Mouse (Mus musculus) hindbrain, embryonic 11.5 days (tissue): ENCODE results near the gene Igsf8. TPM values are rescaled to one million over a fixed set of nuclear protein-coding genes. Genes with fewer than 3 reads are reported as not detected.

Experiments used
- ATAC-seq: fragments of 200-750 bp; cut with Nextera tagmentation; 2 replicates; pipeline ENCODE4 v1.8.0; 2017; ENCODE audit warnings: mild to moderate bottlenecking, moderate TSS enrichment, moderate library complexity; ENCODE audit not compliant: low FRiP score
- DNase-seq: peaks from one replicate; pipeline ENCODE4 v3.0.0-alpha.2; 2015; ENCODE audit warnings: low spot score
- H3K27ac ChIP-seq: fragments of 300-500 bp; sonication (generic); 2 replicates; pipeline ENCODE4 v1.5.1; 2014; ENCODE audit warnings: mild to moderate bottlenecking, low read depth, low read length
- H3K27me3 ChIP-seq: fragments of 300-500 bp; sonication (generic); 2 replicates; pipeline ENCODE4 v1.6.1; 2014; ENCODE audit warnings: mild to moderate bottlenecking, low read length, moderate library complexity, mixed read lengths; ENCODE audit not compliant: control insufficient read depth, insufficient read depth
- H3K36me3 ChIP-seq: fragments of 300-500 bp; sonication (generic); 2 replicates; pipeline ENCODE4 v1.6.1; 2014; ENCODE audit warnings: mild to moderate bottlenecking, low read length, moderate library complexity, mixed read lengths; ENCODE audit not compliant: control insufficient read depth, insufficient read depth
- H3K4me1 ChIP-seq: fragments of 300-500 bp; sonication (generic); replicated peaks from 2 replicates; pipeline ENCODE4 v1.6.1; 2014; ENCODE audit warnings: low read length, mixed read lengths; ENCODE audit not compliant: control insufficient read depth, insufficient read depth
- H3K4me2 ChIP-seq: fragments of 300-500 bp; sonication (generic); replicated peaks from 2 replicates; pipeline ENCODE4 v1.6.1; 2014; ENCODE audit warnings: mild to moderate bottlenecking, low read depth, low read length
- H3K4me3 ChIP-seq: fragments of 300-500 bp; sonication (generic); 2 replicates; pipeline ENCODE4 v1.5.1; 2014; ENCODE audit warnings: low read depth, low read length
- H3K9ac ChIP-seq: fragments of 300-500 bp; sonication (generic); 2 replicates; pipeline ENCODE4 v1.6.1; 2014; ENCODE audit warnings: low read depth, low read length
- H3K9me3 ChIP-seq: fragments of 300-500 bp; sonication (generic); 2 replicates; pipeline ENCODE4 v1.6.1; 2016; ENCODE audit warnings: low read length; ENCODE audit not compliant: control insufficient read depth
- WGBS: fragments of 180-500 bp; shearing (Covaris S2); extraction: QIAGEN DNeasy Blood & Tissue Kit; methylation state at CpG from one replicate; pipeline ENCODE4 v1.1.7; 2014; 5-methylcytosine and 5-hydroxymethylcytosine counted together
- polyA plus RNA-seq: library from polyadenylated mRNA; unstranded; fragments of >200 nt; fragmentation: Nextera tagmentation; extraction: Ambion mirVana; gene quantifications from 2 replicates; pipeline ENCODE4 v1.2.1, GENCODE M21; 2014

Gene Igsf8
- polyA plus RNA-seq, 1 experiment from 2014 or later, result 123 TPM

GRCm38 (mm10) chr1:172358341-172358740 lies 96.9 kb downstream of the Igsf8 start:
- Histone ChIP-seq H3K9ac (no peak overlapping the region), H3K4me1 (0 out of 2 replicates have a peak, but pooled peaks cover 2% of the 10 kb centered on the region), H3K27ac (no peak overlapping the region), H3K9me3 (no peaks in the 10 kb centered on the region), H3K4me2 (no peak overlapping the region), H3K27me3 (no peaks in the 10 kb centered on the region), H3K36me3 (no peaks in the 10 kb centered on the region), H3K4me3 (no peak overlapping the region)
- WGBS, result 64% methylated on average over 10 of the region's 10 CpGs
- ATAC-seq, result no peak
- no peak for DNase-seq

DNA sequence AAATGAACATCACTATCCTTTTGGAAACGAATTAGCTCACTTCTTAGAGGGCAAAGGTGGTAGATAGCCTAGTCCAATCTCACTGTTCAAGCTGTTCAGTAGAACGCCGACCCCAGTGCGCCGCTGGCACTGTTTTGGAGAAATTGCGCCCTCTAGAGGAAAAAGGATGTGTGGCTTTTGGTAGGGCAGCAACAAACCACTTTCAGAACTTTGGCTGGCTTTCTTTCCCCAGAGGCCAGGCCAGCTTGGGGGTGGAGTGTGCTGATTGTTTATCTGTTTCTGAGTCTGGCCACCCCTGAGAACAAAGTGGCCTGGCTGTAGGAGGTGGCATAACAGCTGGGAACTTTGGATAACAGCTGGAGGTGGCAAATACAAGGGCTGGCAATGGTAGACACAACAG lies 103.2 kb downstream of the Igsf8 start:
- Histone ChIP-seq H3K9ac (no peak overlapping the region), H3K4me1 (no peaks in the 10 kb centered on the region), H3K4me2 (no peak overlapping the region), H3K9me3 (no peaks in the 10 kb centered on the region), H3K27me3 (no peaks in the 10 kb centered on the region), H3K36me3 (no peaks in the 10 kb centered on the region), H3K27ac (no peak overlapping the region), H3K4me3 (no peak overlapping the region)
- 14% methylated on average over 6 of the region's 6 CpGs for WGBS
- DNase-seq (peak; percentile 77), ATAC-seq (peak; percentile 39; the same call in 1 of the 2 replicates)

DNA sequence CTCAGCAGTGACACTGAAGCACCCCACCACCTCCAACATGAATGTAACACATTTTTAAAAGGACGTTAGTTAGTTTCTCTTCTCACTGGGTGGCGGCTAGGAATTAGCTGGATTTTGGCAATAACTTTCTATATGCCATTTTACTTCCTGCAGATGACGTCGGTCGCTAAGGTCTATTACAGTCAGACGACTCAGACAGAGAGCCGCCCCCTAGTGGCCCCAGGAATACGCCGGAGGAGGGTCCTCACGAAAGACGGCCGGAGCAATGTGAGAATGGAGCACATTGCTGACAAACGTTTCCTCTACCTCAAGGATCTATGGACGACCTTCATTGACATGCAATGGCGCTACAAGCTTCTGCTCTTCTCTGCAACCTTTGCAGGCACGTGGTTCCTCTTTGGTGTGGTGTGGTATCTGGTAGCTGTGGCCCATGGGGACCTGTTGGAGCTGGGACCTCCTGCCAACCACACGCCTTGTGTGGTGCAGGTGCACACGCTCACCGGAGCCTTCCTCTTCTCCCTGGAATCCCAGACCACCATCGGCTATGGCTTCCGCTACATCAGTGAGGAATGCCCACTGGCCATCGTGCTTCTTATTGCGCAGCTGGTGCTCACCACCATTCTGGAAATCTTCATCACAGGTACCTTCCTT lies 107.5 kb downstream of the Igsf8 start:
- DNase-seq (peak; percentile 80), ATAC-seq (peak; percentile 47)
- no peaks in the 10 kb centered on the region for H3K4me1 ChIP-seq
- no peaks in the 10 kb centered on the region for H3K9me3 ChIP-seq
- no peak overlapping the region for H3K4me2 ChIP-seq
- no peak overlapping the region for H3K9ac ChIP-seq
- no peaks in the 10 kb centered on the region for H3K36me3 ChIP-seq
- H3K4me3 ChIP-seq, result no peak overlapping the region
- WGBS, result 32% methylated on average over 23 of the region's 23 CpGs
- no peaks in the 10 kb centered on the region for H3K27me3 ChIP-seq
- H3K27ac ChIP-seq, result no peak overlapping the region

Other genes with a start within 250 kb of the Igsf8 start
- gene Vangl2, start 233.2 kb upstream of the Igsf8 start, polyA plus RNA-seq, result 60.3 and 61.6 TPM in 2 replicates
- gene Nhlh1, start 204.1 kb upstream of the Igsf8 start, polyA plus RNA-seq, result 20.5 and 22.3 TPM in 2 replicates
- gene Copa, start 179.1 kb upstream of the Igsf8 start, polyA plus RNA-seq, result 154 and 191 TPM in 2 replicates
- 120 and 121 TPM in 2 replicates for gene Ncstn, start 178.8 kb upstream of the Igsf8 start, polyA plus RNA-seq
- 173 and 179 TPM in 2 replicates for gene Pex19, start 134.9 kb upstream of the Igsf8 start, polyA plus RNA-seq
- 87.8 and 96.0 TPM in 2 replicates for gene Dcaf8, start 113.6 kb upstream of the Igsf8 start, polyA plus RNA-seq
- gene Pea15a, start 54.8 kb upstream of the Igsf8 start, polyA plus RNA-seq, result 283 and 321 TPM in 2 replicates
- 1.4 and 2.5 TPM in 2 replicates for gene Casq1, start 41.8 kb upstream of the Igsf8 start, polyA plus RNA-seq
- 0.06 TPM in 1 of 2 replicates, not detected in the other for gene Atp1a4, start 3.2 kb upstream of the Igsf8 start, polyA plus RNA-seq
- gene Atp1a2, start 36.4 kb downstream of the Igsf8 start, polyA plus RNA-seq, result 1.9 and 2.6 TPM in 2 replicates
- gene Kcnj9, start 67.7 kb downstream of the Igsf8 start, polyA plus RNA-seq, result 0.17 and 0.46 TPM in 2 replicates
- 0.73 TPM in 2 replicates for gene Kcnj10, start 79.6 kb downstream of the Igsf8 start, polyA plus RNA-seq
- gene Pigm, start 114.9 kb downstream of the Igsf8 start, polyA plus RNA-seq, result 11.0 and 11.8 TPM in 2 replicates
- gene Slamf9, start 213.7 kb downstream of the Igsf8 start, polyA plus RNA-seq, result 0.34 and 0.40 TPM in 2 replicates
- 38.3 and 47.8 TPM in 2 replicates for gene Igsf9, start 220.1 kb downstream of the Igsf8 start, polyA plus RNA-seq
- gene Tagln2, start 238.4 kb downstream of the Igsf8 start, polyA plus RNA-seq, result 41.1 and 43.4 TPM in 2 replicates